Mouse (Mus musculus) CH12.LX (cell line): ENCODE measurements around the gene Btg1. TPM values are rescaled to one million over a fixed set of nuclear protein-coding genes. Genes with fewer than 3 reads are reported as not detected.

Experiments
- DNase-seq: peaks from one replicate; pipeline ENCODE4 v3.0.0-alpha.2; 2013; ENCODE audit errors: extremely low read depth
- H3K27ac ChIP-seq: 2 replicates; pipeline ENCODE4 v1.5.1; 2012; ENCODE audit warnings: low read depth, mild to moderate bottlenecking, control low read depth, moderate library complexity; ENCODE audit not compliant: insufficient read depth
- H3K27me3 ChIP-seq: replicated peaks from 2 replicates; pipeline ENCODE3; 2012; ENCODE audit warnings: inconsistent platforms
- H3K36me3 ChIP-seq, 2 experiments: replicated peaks in 1 of 2; 2 replicates each; pipeline versions ENCODE3 to v1.6.1; 2012; ENCODE audit warnings: inconsistent platforms in 1 of 2, low read length in 1 of 2, mild to moderate bottlenecking in 1 of 2, mixed read lengths in 1 of 2, moderate library complexity in 1 of 2; ENCODE audit not compliant: control insufficient read depth in 1 of 2, insufficient read depth in 1 of 2
- H3K4me1 ChIP-seq, 2 experiments: 2 replicates each; pipeline ENCODE4 v1.6.1; 2012; ENCODE audit warnings: inconsistent platforms in 1 of 2, moderate library complexity in 1 of 2; ENCODE audit not compliant: insufficient read depth in 2 of 2, control insufficient read depth in 1 of 2
- H3K4me2 ChIP-seq: 2 replicates; pipeline ENCODE4 v1.6.1; 2012; ENCODE audit warnings: low read depth, mild to moderate bottlenecking, control low read depth; ENCODE audit not compliant: poor library complexity, insufficient read depth, severe bottlenecking
- H3K4me3 ChIP-seq, 3 experiments: fragments of 150-350 bp in 1 of 3; sonication (generic) in 1 of 3; replicated peaks in 1 of 3; 2 replicates each; pipeline versions ENCODE3 to v1.5.1; 2011 to 2012; ENCODE audit warnings: low read depth in 2 of 3, low read length in 2 of 3, mild to moderate bottlenecking in 2 of 3, moderate library complexity in 2 of 3, control low read depth in 1 of 3, improper control_type of control experiment in 1 of 3, inconsistent platforms in 1 of 3, mixed read lengths in 1 of 3; ENCODE audit not compliant: poor library complexity in 1 of 3
- H3K79me2 ChIP-seq: replicated peaks from 2 replicates; pipeline ENCODE4 v1.6.1; 2012; ENCODE audit warnings: mild to moderate bottlenecking, moderate library complexity; ENCODE audit not compliant: control insufficient read depth, poor library complexity, insufficient read depth, severe bottlenecking; ENCODE audit errors: extremely low read depth
- H3K9ac ChIP-seq: 2 replicates; pipeline ENCODE4 v1.6.1; 2012; ENCODE audit warnings: low read depth, mild to moderate bottlenecking, control low read depth, moderate library complexity; ENCODE audit not compliant: insufficient read depth
- H3K9me3 ChIP-seq: replicated peaks from 2 replicates; pipeline ENCODE3; 2012; ENCODE audit warnings: low read length, inconsistent platforms, mixed read lengths
- BHLHE40 ChIP-seq: IDR thresholded peaks from 2 replicates; pipeline ENCODE4 v1.6.1; 2011; ENCODE audit warnings: mild to moderate bottlenecking, low read depth, low read length, improper control_type of control experiment
- CHD1 ChIP-seq: IDR thresholded peaks from 2 replicates; pipeline ENCODE4 v1.6.1; 2012; ENCODE audit warnings: low read depth, low read length, improper control_type of control experiment, inconsistent platforms
- CTCF ChIP-seq, 2 experiments: IDR thresholded peaks in 1 of 2; conservative IDR thresholded peaks in 1 of 2; 2 replicates each; pipeline ENCODE4 v1.5.1; 2011 to 2012; ENCODE audit warnings: low read depth in 2 of 2, low read length in 2 of 2, improper control_type of control experiment in 1 of 2, inconsistent platforms in 1 of 2, mild to moderate bottlenecking in 1 of 2, moderate library complexity in 1 of 2
- IRF4 ChIP-seq: IDR thresholded peaks from 2 replicates; pipeline ENCODE4 v1.6.1; 2014; ENCODE audit warnings: low read depth, mild to moderate bottlenecking, inconsistent platforms, low read length, improper control_type of control experiment
- JUND ChIP-seq: conservative IDR thresholded peaks from 2 replicates; pipeline ENCODE4 v1.6.1; 2011; ENCODE audit warnings: low read depth, low read length, improper control_type of control experiment
- RCOR1 ChIP-seq: conservative IDR thresholded peaks from 2 replicates; pipeline ENCODE4 v1.6.1; 2012; ENCODE audit warnings: low read depth, mild to moderate bottlenecking, inconsistent platforms, low read length, improper control_type of control experiment
- USF1 ChIP-seq: IDR thresholded peaks from 2 replicates; pipeline ENCODE4 v1.6.1; 2014; ENCODE audit warnings: low read depth, mild to moderate bottlenecking, inconsistent platforms, low read length, improper control_type of control experiment
- ZC3H11A ChIP-seq: IDR thresholded peaks from 2 replicates; pipeline ENCODE4 v1.6.1; 2012; ENCODE audit warnings: low read depth, mild to moderate bottlenecking, inconsistent platforms, low read length, improper control_type of control experiment
- dilution Hi-C: fragments of 300-500 bp; cut with MboI; formaldehyde crosslinking; loops from 2 replicates; pipeline ENCODE4 v1.14.3; 2020; ENCODE audit warnings: low sequenced_read_pairs; ENCODE audit not compliant: extremely low pct_unique_long_range_greater_than_20kb, extremely low pct_ligation_motif_present
- in situ Hi-C: fragments of 300-500 bp; cut with MboI; formaldehyde crosslinking; loops from 3 replicates; pipeline ENCODE4 v1.14.3; 2019; ENCODE audit warnings: low sequenced_read_pairs, low pct_ligation_motif_present, low pct_unique_long_range_greater_than_20kb, mixed read lengths
- polyA plus RNA-seq: library from polyadenylated mRNA; unstranded; fragments of >175 nt; gene quantifications from 2 replicates; pipeline ENCODE4 v1.2.1, GENCODE M21; 2012; ENCODE audit warnings: low read depth; ENCODE audit not compliant: insufficient read length
- total RNA-seq, 2 experiments: library from RNA; depleted of rRNA; stranded (reverse); fragments of 300-350 nt in 1 of 2; fragments of >200 nt in 1 of 2; gene quantifications; 2 replicates each; pipeline ENCODE4 v1.2.3; 2012 to 2014

Btg1 gene
- total and polyA plus RNA-seq, 3 experiments: 15.8 to 25.1 (median 20.5) TPM

GRCm38 (mm10) chr10:96602339-96602738, 14.5 kb upstream of the Btg1 start:
- H3K27ac ChIP-seq: no peak overlapping the region
- H3K4me1 ChIP-seq: peaks cover 18 to 39% of the 10 kb centered on the region in 2 experiments
- in situ Hi-C loops: loop anchor here (25.0 kb wide), 2 partner anchors 490 to 710 kb away; no protein-coding TSS in a partner anchor
- H3K9ac ChIP-seq: no peak overlapping the region
- no peak overlapping the region for H3K4me3 ChIP-seq
- dilution Hi-C loops: no loop called here
- no peaks in the 10 kb centered on the region for H3K36me3 ChIP-seq
- no peak for DNase-seq
- TF ChIP-seq RCOR1 (no peak), USF1 (no peak), CHD1 (no peak), ZC3H11A (no peak), JUND (no peak)
- H3K27me3 ChIP-seq: no peaks in the 10 kb centered on the region
- no peaks in the 10 kb centered on the region for H3K79me2 ChIP-seq
- no peaks in the 10 kb centered on the region for H3K9me3 ChIP-seq
- no peak overlapping the region for H3K4me2 ChIP-seq

GRCm38 (mm10) chr10:96605168-96605567, 11.6 kb upstream of the Btg1 start:
- no peak for TF ChIP-seq BHLHE40
- TF ChIP-seq, all 38 proteins: peak for 0

GRCm38 (mm10) chr10:96605856-96606255, 10.9 kb upstream of the Btg1 start:
- no peaks in the 10 kb centered on the region for H3K27me3 ChIP-seq
- dilution Hi-C loops: no loop called here
- in situ Hi-C loops: loop anchor here (25.0 kb wide), 2 partner anchors 494 to 706 kb away; no protein-coding TSS in a partner anchor
- H3K36me3 ChIP-seq: no peaks in the 10 kb centered on the region
- DNase-seq: no peak
- peaks cover 12 to 19% of the 10 kb centered on the region in 2 experiments for H3K4me1 ChIP-seq
- H3K27ac ChIP-seq: no peak overlapping the region
- H3K9ac ChIP-seq: no peak overlapping the region
- no peaks in the 10 kb centered on the region for H3K79me2 ChIP-seq
- no peaks in the 10 kb centered on the region for H3K9me3 ChIP-seq
- TF ChIP-seq CTCF (conservative IDR thresholded peaks at IDR 0.05 in 1 of 2, IDR thresholded peaks at IDR 0.05 in 1 of 2; ENCODE audit: low read depth in 2 of 2, low read length in 2 of 2) (no peak), BHLHE40 (peak; percentile 38; the same call in 1 of the 2 replicates), IRF4 (peak; percentile 74)
- no peak overlapping the region for H3K4me2 ChIP-seq
- no peak overlapping the region for H3K4me3 ChIP-seq

More at GRCm38 (mm10) chr10:96605168-96605567, 11.6 kb upstream of the Btg1 start:
- no peak overlapping the region for H3K27ac ChIP-seq
- in situ Hi-C loops: loop anchor here (25.0 kb wide), 2 partner anchors 493 to 707 kb away; no protein-coding TSS in a partner anchor
- H3K36me3 ChIP-seq: no peaks in the 10 kb centered on the region
- no peak overlapping the region for H3K4me2 ChIP-seq
- no peak overlapping the region for H3K4me3 ChIP-seq
- no peaks in the 10 kb centered on the region for H3K27me3 ChIP-seq
- peaks cover 12 to 19% of the 10 kb centered on the region in 2 experiments for H3K4me1 ChIP-seq
- no peak overlapping the region for H3K9ac ChIP-seq
- H3K79me2 ChIP-seq: no peaks in the 10 kb centered on the region
- dilution Hi-C loops: no loop called here
- no peak for DNase-seq
- H3K9me3 ChIP-seq: no peaks in the 10 kb centered on the region
